Mouse (Mus musculus) induced T-regulatory cell, adult 2 months (primary cell): ENCODE results near the gene E030018B13Rik.
A peak's percentile ranks its signal among the peaks of the same experiment; 100 is the strongest.

Source experiments
- DNase-seq: peaks from one replicate; pipeline ENCODE4 v3.0.0-alpha.2; 2012; ENCODE audit warnings: low read depth

E030018B13Rik gene

GRCm38 (mm10) chr7:63897655-63898054 is 19.0 kb upstream of the E030018B13Rik start:
- DNase-seq: no peak

- DNase-seq: no peak
Observed at GRCm38 (mm10) chr7:63898201-63898600, 18.5 kb upstream of the E030018B13Rik start.

- DNase-seq: no peak
Observed at GRCm38 (mm10) chr7:63899925-63900324, 16.7 kb upstream of the E030018B13Rik start.

GRCm38 (mm10) chr7:63900411-63900810 is 16.2 kb upstream of the E030018B13Rik start:
- DNase-seq: no peak

GRCm38 (mm10) chr7:63901346-63901745 is 15.3 kb upstream of the E030018B13Rik start:
- no peak for DNase-seq

GRCm38 (mm10) chr7:63901942-63902341 is 14.7 kb upstream of the E030018B13Rik start:
- no peak for DNase-seq

- no peak for DNase-seq
Observed at GRCm38 (mm10) chr7:63902604-63903210, 13.9 kb upstream of the E030018B13Rik start.

GRCm38 (mm10) chr7:63903635-63904380 is 12.8 kb upstream of the E030018B13Rik start:
- DNase-seq: no peak

- DNase-seq: peak; percentile 45
Observed at GRCm38 (mm10) chr7:63905190-63905589, 11.5 kb upstream of the E030018B13Rik start.

GRCm38 (mm10) chr7:63905642-63906041 is 11.0 kb upstream of the E030018B13Rik start:
- no peak for DNase-seq

- DNase-seq: no peak
Observed at GRCm38 (mm10) chr7:63907778-63908495, 8.7 kb upstream of the E030018B13Rik start.

- no peak for DNase-seq
Observed at GRCm38 (mm10) chr7:63908496-63909285, 8.0 kb upstream of the E030018B13Rik start.

GRCm38 (mm10) chr7:63910225-63910624 is 6.4 kb upstream of the E030018B13Rik start:
- DNase-seq: no peak

GRCm38 (mm10) chr7:63910912-63911311 is 5.7 kb upstream of the E030018B13Rik start:
- no peak for DNase-seq

- no peak for DNase-seq
Observed at GRCm38 (mm10) chr7:63911383-63912233, 5.0 kb upstream of the E030018B13Rik start.

- DNase-seq: no peak
Observed at GRCm38 (mm10) chr7:63912234-63912810, 4.3 kb upstream of the E030018B13Rik start.

- DNase-seq: no peak
Observed at GRCm38 (mm10) chr7:63912924-63913723, 3.5 kb upstream of the E030018B13Rik start.

GRCm38 (mm10) chr7:63913724-63914692 is 2.6 kb upstream of the E030018B13Rik start:
- no peak for DNase-seq

- DNase-seq: no peak
Observed at GRCm38 (mm10) chr7:63914891-63915290, 1.8 kb upstream of the E030018B13Rik start.
